Mouse (Mus musculus): ENCODE results near the gene Pmf1. TPM values are rescaled to one million over a fixed set of nuclear protein-coding genes. Genes with fewer than 3 reads are reported as not detected.
"Not testable (repeated sequence)": the region's sequence is repeated elsewhere in the genome, so short reads cannot be mapped to it uniquely, and the experiment has no call there.

Gene Pmf1
- polyA plus RNA-seq, 1 experiment from 2014 or later: 33.5 TPM

DNA sequence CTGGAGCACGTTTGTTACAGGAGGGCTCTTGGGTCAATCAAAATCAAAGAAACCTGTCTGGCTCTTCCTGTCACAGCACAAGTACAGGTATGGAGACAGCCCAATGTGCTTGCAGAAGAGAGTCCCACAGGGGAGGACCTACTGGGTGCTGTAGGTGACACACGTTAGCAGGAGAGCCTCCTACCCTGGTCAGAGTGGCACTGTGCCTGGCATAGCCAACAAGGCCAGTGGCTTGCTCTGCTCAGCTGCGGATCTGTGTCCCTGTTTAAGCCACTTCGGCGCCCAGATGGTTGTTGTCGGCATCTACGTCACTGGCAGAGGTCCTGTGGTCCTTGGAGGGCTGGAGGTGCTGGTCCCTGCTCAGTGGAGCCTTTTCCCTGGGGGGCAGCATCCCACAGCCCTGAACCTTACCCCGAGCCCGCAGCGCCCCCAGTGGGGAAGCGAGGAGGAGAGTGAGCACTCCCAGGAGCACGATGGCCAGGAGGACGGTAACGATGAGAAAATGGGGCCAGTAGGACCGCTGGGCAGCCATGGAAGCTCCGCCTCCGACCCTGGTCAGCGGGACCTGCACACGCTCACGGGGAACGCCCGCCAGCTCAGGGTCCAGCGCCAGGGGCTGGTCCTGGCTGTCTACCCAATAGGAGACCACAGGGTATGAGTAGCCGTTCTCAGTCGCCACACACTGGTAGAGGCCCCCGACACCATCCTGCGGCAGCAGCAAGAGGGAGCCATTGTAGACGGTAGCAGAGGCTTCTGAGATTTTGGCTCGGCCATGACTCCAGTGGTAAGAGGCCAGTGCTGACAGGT is 26.5 kb upstream of the Pmf1 start:
- H3K9me3 ChIP-seq: no peaks in the 10 kb centered on the region
- peaks cover 10% of the 10 kb centered on the region for H3K4me1 ChIP-seq (replicated peaks)
- peak overlapping the region; percentile 49 for H3K4me2 ChIP-seq
- H3K27ac ChIP-seq (replicated peaks): no peak overlapping the region
- peak overlapping the region; percentile 22 for H3K4me3 ChIP-seq
- 11% methylated on average over 29 of the region's 29 CpGs for WGBS
- ATAC-seq (ENCODE audit: low read depth): peak; percentile 73
- H3K36me3 ChIP-seq: peaks cover 57% of the 10 kb centered on the region
- H3K9ac ChIP-seq: peak overlapping the region; percentile 23; the same call in 1 of the 2 replicates
- 0 out of 2 replicates have a peak, but pooled peaks cover 1% of the 10 kb centered on the region for H3K27me3 ChIP-seq

- no peak overlapping the region for H3K9ac ChIP-seq
- 66% methylated on average over 10 of the region's 10 CpGs for WGBS
- no peak overlapping the region for H3K4me2 ChIP-seq
- H3K36me3 ChIP-seq: peaks cover 55% of the 10 kb centered on the region
- no peaks in the 10 kb centered on the region for H3K27me3 ChIP-seq
- ATAC-seq (ENCODE audit: low read depth): no peak
- H3K4me3 ChIP-seq: no peak overlapping the region
- H3K4me1 ChIP-seq (replicated peaks): peaks cover 4% of the 10 kb centered on the region
- no peaks in the 10 kb centered on the region for H3K9me3 ChIP-seq
- no peak overlapping the region for H3K27ac ChIP-seq (replicated peaks)
Measured at GRCm38 (mm10) chr3:88435515-88435914, 25.4 kb upstream of the Pmf1 start.

DNA sequence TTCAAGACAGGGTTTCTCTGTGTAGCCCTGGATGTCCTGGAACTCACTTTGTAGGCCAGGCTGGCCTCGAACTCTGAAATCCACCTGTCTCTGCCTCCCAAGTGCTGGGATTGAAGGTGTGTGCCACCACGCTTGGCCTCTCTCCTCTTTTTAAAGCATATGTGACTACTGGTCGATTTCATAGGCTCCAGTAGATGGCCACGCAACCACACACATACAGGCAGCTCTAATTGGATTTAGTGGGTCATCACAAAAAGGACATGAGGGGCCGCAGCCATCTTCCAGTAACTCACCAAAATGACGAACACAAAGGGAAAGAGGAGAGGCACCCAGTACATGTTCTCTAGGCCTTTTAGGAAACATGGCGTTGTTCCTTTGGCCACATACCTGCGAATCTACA is 18.5 kb upstream of the Pmf1 start:
- not testable (repeated sequence) for H3K4me2 ChIP-seq; H3K36me3 ChIP-seq; H3K4me1 ChIP-seq (replicated peaks); ATAC-seq (ENCODE audit: low read depth); H3K27me3 ChIP-seq; H3K9ac ChIP-seq; H3K4me3 ChIP-seq; H3K27ac ChIP-seq (replicated peaks); H3K9me3 ChIP-seq
- 72% methylated on average over 8 of the region's 8 CpGs for WGBS

DNA sequence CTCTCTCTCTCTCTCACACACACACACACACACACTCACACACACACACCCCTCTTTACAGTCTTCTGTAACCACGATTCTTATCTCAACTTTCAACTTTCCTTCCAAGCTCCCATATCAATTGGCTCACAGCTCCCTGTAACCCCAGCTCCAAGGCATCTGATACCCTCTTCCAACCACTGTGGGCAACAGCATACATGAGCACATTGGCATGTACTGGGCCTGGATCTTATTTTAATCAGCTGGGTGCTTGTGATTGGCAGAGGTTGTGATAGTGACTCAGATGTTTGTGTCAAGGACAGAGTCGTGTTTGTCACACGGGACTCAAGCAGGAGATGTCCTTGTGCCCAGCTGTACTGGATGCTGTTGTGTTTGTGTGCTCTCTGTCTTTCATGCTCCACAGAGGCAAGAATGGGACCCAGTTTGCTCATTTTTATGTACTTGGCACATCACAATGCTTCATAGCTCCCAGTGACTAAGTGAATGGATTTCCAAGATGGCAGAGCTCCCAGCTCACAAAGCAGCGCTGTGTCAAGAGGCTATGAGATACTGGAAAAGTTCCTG is 17.3 kb upstream of the Pmf1 start:
- H3K4me3 ChIP-seq: no peak overlapping the region
- no peak overlapping the region for H3K4me2 ChIP-seq

DNA sequence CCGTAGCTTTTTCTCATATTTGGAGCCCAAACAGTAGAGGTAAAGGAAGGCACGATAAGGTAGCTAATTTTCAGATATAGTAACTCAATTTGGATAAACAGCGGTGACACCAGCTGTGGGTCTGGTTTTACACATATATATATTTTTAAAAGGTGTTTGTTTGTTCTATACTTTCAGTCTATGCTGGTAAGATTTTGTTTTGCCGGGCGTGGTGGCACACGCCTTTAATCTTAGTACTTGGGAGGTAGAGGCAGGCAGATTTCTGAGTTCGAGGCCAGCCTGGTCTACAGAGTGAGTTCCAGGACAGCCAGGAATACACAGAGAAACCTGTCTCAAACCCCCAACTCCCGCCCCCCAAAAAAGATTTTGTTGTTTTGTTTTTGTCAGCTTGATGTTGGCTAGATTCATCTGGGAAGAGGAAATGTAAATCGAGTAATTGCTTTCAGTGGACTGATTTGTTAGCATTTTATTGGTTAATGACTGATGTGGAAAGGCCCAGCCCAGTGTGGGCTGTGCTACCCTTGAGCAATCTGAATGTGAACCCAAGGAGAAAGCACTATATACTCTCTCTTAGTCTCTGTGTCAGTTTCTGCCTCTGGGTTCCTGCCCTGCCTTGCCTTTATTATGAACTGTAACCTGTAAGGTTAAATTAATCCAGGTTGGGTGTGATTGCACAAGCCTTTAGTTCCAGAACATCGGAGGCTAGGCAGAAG is 15.7 kb upstream of the Pmf1 start:
- no peak overlapping the region for H3K27ac ChIP-seq (replicated peaks)
- H3K4me2 ChIP-seq: no peak overlapping the region

More for the DNA sequence above, 17.3 kb upstream of the Pmf1 start:
- Histone ChIP-seq H3K9me3 (no peaks in the 10 kb centered on the region), H3K27ac (replicated peaks) (no peak overlapping the region), H3K27me3 (no peaks in the 10 kb centered on the region), H3K4me1 (replicated peaks) (peaks cover 21% of the 10 kb centered on the region), H3K9ac (no peak overlapping the region), H3K36me3 (no peaks in the 10 kb centered on the region)
- WGBS: 86% methylated on average over 4 of the region's 4 CpGs
- no peak for ATAC-seq (ENCODE audit: low read depth)

DNA sequence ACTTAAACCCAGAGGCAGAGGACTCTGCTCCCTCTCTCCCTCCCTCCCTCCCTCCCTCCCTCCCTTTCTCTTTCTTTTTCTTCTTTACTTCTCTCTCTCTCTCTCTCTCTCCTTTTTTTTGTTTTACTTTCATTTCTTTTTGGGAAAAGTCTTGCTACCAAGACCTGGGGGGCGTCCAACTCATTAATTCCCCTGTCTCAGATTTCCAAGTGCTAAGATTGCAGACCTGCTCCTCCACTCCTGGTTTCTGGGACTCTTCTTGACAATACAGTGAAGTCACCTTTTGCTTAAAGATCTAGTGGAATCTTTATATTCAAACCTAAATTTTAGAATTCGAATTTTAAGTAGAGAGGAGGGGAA is 15.2 kb upstream of the Pmf1 start:
- no peak for ATAC-seq (ENCODE audit: low read depth)
- H3K27me3 ChIP-seq: no peaks in the 10 kb centered on the region
- H3K9ac ChIP-seq: peak overlapping the region; percentile 18; the same call in 1 of the 2 replicates
- no peaks in the 10 kb centered on the region for H3K9me3 ChIP-seq
- peak overlapping the region; percentile 75 for H3K4me2 ChIP-seq
- H3K4me3 ChIP-seq: peak overlapping the region; percentile 79; the same call in 1 of the 2 replicates
- H3K36me3 ChIP-seq: peaks cover 11% of the 10 kb centered on the region
- H3K4me1 ChIP-seq (replicated peaks): peaks cover 33% of the 10 kb centered on the region
- no peak overlapping the region for H3K27ac ChIP-seq (replicated peaks)
- WGBS: 10% methylated on average over 2 of the region's 2 CpGs

More for the DNA sequence above, 15.7 kb upstream of the Pmf1 start:
- H3K4me1 ChIP-seq (replicated peaks): peaks cover 33% of the 10 kb centered on the region
- no peaks in the 10 kb centered on the region for H3K27me3 ChIP-seq
- H3K9me3 ChIP-seq: no peaks in the 10 kb centered on the region
- H3K4me3 ChIP-seq: 0 out of 2 replicates have a peak overlapping the region, but pooled peaks have one; percentile 79
- peak overlapping the region; percentile 18; the same call in 1 of the 2 replicates for H3K9ac ChIP-seq
- no peak for ATAC-seq (ENCODE audit: low read depth)
- peaks cover 5% of the 10 kb centered on the region for H3K36me3 ChIP-seq
- 82% methylated on average over 10 of the region's 10 CpGs for WGBS

GRCm38 (mm10) chr3:88424605-88425329 is 14.6 kb upstream of the Pmf1 start, which contains the start of gene Slc25a44:
Slc25a44 (minus strand) TSS chr3:88425139.
- ATAC-seq (ENCODE audit: low read depth): peak; percentile 97

DNA sequence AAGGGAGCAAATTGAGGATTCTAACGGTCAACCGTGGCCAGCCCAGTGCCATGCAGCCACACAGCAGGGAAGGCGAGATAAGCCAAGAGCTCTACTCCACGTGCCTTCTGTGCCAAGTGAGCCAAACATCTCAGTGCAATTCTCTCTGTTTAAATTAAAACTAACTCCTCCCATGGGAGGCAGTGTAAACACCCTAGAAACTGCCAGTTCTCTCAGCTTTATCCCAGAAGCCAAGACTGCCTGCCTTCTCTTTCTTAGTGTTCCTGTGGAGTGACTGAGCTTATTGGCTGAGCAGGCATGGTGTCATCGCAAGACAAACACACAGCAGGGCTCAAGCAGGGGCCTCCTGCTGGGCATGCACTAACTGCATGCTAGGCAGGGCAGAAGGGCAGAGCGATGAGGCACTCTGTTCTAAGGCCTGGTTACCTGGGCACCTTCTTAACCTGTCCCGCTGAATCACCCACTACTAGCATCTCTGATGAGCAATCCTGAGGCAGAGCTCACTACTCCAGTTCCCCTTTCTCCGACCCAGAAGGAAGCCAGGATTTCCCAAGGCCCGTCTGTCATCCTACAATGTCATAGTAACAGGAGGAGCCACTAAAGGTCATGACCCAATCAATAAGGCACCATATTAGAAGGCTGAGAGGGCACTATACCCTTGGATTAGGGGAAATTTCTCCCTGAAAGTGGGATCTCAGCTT is 12.0 kb upstream of the Pmf1 start:
- Histone ChIP-seq H3K27ac (replicated peaks) (peak overlapping the region; percentile 35; the same call in 1 of the 2 replicates), H3K9ac (peak overlapping the region; percentile 55; the same call in 1 of the 2 replicates), H3K4me3 (no peak overlapping the region), H3K4me1 (replicated peaks) (peaks cover 54% of the 10 kb centered on the region), H3K9me3 (no peaks in the 10 kb centered on the region), H3K4me2 (peak overlapping the region; percentile 30), H3K27me3 (no peaks in the 10 kb centered on the region), H3K36me3 (peaks cover 42% of the 10 kb centered on the region)
- ATAC-seq (ENCODE audit: low read depth): no peak
- 32% methylated on average over 9 of the region's 9 CpGs for WGBS

More at GRCm38 (mm10) chr3:88424605-88425329, 14.6 kb upstream of the Pmf1 start, which contains the start of gene Slc25a44:
- Histone ChIP-seq H3K4me1 (replicated peaks) (peaks cover 37% of the 10 kb centered on the region), H3K9me3 (no peaks in the 10 kb centered on the region), H3K4me2 (peak within 1 kb of the TSS; percentile 75), H3K4me3 (peak within 1 kb of the TSS; percentile 79), H3K27me3 (no peaks in the 10 kb centered on the region), H3K36me3 (peaks cover 16% of the 10 kb centered on the region), H3K9ac (peak within 1 kb of the TSS; percentile 82), H3K27ac (replicated peaks) (peak within 1 kb of the TSS; percentile 81)
- under 1% methylated on average over 35 of the region's 35 CpGs for WGBS

DNA sequence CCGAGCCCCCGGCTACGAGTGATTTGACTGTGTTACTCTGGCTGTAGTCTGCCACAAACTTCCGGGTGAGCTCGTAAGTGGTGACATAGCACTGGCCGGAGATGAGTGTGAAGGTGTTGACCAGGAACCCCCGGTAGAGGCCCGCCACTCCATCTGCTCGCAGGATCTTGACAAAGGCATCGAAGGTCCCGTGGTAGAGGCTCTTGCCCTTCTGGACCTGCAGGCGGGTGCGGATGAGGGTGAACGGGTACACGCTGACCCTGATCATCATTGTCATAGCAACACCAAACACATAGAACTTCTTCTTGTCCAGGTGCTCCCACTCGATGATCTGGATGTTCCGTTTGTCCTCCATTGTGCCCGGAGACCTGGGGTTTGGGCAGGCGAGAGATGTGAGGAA is 10.6 kb upstream of the Pmf1 start:
- Histone ChIP-seq H3K4me2 (no peak overlapping the region), H3K9me3 (no peaks in the 10 kb centered on the region), H3K27me3 (no peaks in the 10 kb centered on the region), H3K9ac (no peak overlapping the region), H3K4me3 (no peak overlapping the region), H3K4me1 (replicated peaks) (peaks cover 54% of the 10 kb centered on the region), H3K36me3 (peaks cover 56% of the 10 kb centered on the region), H3K27ac (replicated peaks) (no peak overlapping the region)
- ATAC-seq (ENCODE audit: low read depth): no peak
- WGBS: 93% methylated on average over 19 of the region's 19 CpGs

GRCm38 (mm10) chr3:88418016-88418415 is 7.9 kb upstream of the Pmf1 start:
- Histone ChIP-seq H3K9ac (0 out of 2 replicates have a peak overlapping the region, but pooled peaks have one; percentile 17), H3K4me3 (no peak overlapping the region), H3K4me1 (replicated peaks) (peaks cover 39% of the 10 kb centered on the region), H3K9me3 (no peaks in the 10 kb centered on the region), H3K4me2 (no peak overlapping the region), H3K27me3 (no peaks in the 10 kb centered on the region), H3K27ac (replicated peaks) (no peak overlapping the region), H3K36me3 (peaks cover 83% of the 10 kb centered on the region)
- 89% methylated on average over 6 of the region's 6 CpGs for WGBS
- ATAC-seq (ENCODE audit: low read depth): no peak

DNA sequence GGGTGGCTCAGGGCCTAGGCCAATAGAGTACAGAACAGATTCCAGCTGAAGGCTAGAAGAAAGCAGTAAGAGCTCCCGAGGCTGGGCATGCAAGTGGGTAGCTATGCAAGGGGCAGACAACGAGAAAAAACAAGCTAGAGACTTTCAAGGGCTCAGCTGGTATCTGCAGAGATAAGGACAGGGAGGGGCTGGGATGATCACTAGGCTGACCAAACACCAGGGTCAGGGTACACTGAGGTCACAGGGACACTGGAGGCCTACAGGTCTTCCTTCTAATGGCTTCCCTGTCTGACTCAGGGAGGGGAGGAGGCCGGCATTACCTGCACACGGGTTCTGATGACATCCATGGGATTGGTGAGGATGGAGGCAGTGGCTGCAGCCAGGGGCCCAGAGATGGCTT is 5.5 kb upstream of the Pmf1 start:
- 89% methylated on average over 4 of the region's 4 CpGs for WGBS
- Histone ChIP-seq H3K9ac (no peak overlapping the region), H3K36me3 (peaks cover 97% of the 10 kb centered on the region), H3K4me2 (no peak overlapping the region), H3K4me1 (replicated peaks) (peaks cover 25% of the 10 kb centered on the region), H3K9me3 (no peaks in the 10 kb centered on the region), H3K4me3 (no peak overlapping the region), H3K27me3 (no peaks in the 10 kb centered on the region), H3K27ac (replicated peaks) (no peak overlapping the region)
- ATAC-seq (ENCODE audit: low read depth): no peak

Measured in neural tube, embryonic 13.5 days (tissue).